Mouse (Mus musculus) left cerebral cortex, postnatal 14 days (tissue): ENCODE data around the gene Csrnp2. TPM values are rescaled to one million over a fixed set of nuclear protein-coding genes. Genes with fewer than 3 reads are reported as not detected.
"Not testable (repeated sequence)": the region's sequence is repeated elsewhere in the genome, so short reads cannot be mapped to it uniquely, and the experiment has no call there.

Experiments used
- DNase-seq, 2 experiments: peaks; one replicate each; pipeline ENCODE4 v3.0.0; 2021 to 2022; ENCODE audit warnings: low spot score in 2 of 2, mixed read lengths in 1 of 2
- intact Hi-C: fragments of 180-260 bp; cut with DNase I; formaldehyde crosslinking; loops from one replicate; pipeline ENCODE4 v1.15.1; 2025
- long read RNA-seq, 2 experiments: library from polyadenylated mRNA; stranded (forward); transcript quantifications; one replicate each; pipeline ENCODE4 v2.0.0; 2021
- total RNA-seq, 2 experiments: library from RNA; stranded (reverse); gene quantifications; 2 replicates each; pipeline ENCODE4 v1.2.3; 2021

Csrnp2 gene
- total RNA-seq, result 10 to 100 TPM; 39.8 to 40.7 TPM
- long read RNA-seq, experiment 1, full-length matches to known transcripts, result 7 of 16 reads
- long read RNA-seq, experiment 1, partial matches to known transcripts, result 2 of 16 reads
- long read RNA-seq, experiment 1, other reads (novel, unspliced or antisense), result 7 of 16 reads
- long read RNA-seq, experiment 2, full-length matches to known transcripts, result 4 of 15 reads
- long read RNA-seq, experiment 2, partial matches to known transcripts, result 2 of 15 reads
- long read RNA-seq, experiment 2, other reads (novel, unspliced or antisense), result 9 of 15 reads

DNA sequence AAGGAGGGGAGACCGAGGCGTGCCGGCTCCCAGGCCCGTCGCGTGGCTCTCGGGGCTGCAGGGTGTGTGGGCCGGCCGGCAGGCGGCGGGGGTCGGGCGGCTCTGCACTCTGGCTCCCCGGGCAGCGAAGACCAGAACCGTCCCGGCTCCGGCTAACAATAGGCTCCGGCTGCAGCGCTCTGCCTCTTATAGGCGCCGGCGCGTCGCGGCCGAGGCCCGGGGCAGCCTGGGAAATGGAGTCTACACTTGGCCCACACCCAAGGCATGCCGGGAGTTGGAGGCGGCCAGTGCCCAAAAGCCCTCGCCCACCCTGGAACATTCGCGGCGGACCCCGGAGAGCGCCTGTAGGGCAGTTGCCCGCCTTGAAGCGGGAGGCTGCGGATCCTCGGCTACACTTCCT, at the start of gene Csrnp2:
Gene Csrnp2, minus strand, starts transcription at position 387 of the 400 bp plus-strand sequence.
- intact Hi-C loops, result no loop called here

DNA sequence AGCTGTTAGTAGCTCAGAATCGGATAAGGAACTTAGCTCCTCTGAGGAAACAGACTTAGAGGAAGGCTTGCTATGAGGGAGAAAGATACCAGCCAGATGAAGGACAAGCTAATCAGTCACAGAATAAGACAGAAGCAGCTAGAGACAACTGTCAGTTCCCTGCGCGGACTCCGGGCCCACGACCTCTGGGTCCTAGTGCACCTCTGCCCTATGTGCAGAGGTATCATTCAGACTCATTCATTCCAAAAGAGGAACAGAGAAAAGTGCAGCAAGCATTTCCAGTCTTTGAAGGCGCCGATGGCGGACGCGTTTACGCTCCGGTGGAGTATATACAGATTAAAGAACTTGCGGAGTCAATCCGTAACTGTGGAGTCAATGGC, 48.4 kb upstream of the Csrnp2 start:
- DNase-seq, intact Hi-C loops: not testable (repeated sequence)

More for the DNA sequence above, at the start of gene Csrnp2:
- peak; percentile 93 to 95 for DNase-seq

DNA sequence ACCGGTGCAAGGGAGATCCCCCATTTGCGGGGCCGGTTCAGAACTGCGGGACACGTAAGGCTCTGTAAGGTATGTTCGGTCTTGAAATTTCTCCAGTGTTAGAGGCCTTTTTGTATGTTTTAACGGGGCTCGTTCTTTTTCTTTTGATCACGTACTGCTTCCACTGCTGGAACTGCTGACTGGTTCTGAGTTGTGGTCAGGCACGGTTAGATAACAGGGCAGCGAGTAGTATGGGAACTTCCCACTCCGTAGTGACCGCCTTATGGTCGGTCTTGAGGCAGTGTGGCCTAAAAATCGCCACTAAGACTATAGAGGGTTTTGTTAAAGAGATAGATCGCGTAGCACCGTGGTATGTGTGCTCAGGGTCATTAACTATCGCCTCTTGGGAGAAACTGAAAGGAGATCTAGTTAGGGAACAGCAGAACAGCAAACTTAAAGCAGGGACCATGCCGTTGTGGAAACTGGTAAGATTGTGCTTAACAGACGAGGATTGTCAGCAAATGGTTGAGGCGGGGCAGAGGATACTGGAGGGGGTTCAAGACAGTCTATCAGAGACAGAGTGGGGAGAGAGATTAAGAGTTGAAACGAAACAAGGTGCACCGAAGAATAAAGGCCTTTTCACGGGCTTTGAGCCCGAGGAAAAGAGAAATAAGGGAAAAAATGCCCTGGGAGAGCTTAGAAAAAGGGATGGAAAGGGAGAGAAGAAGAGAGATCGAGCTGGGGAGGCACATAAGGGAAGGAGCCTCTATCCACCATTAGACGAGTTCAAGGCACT, 47.8 kb upstream of the Csrnp2 start:
- DNase-seq, intact Hi-C loops: not testable (repeated sequence)

DNA sequence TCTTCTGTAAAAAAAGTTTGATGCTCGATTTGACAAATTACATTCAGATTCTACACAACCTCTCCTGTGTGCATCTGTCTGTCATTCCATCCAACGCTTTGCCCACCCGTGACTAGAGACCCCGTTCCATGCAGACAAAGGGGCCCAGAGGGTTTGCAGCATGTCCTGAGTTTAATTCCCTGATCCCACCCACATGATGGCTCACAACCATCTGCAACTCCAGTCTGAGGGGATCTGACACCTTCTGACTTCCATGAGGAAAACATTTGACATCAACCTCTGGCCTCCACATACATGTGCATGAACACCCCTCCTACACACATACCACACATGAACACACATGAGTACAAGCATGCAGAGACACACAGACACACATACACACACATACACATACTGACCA, 46.1 kb upstream of the Csrnp2 start:
- DNase-seq, result no peak
- intact Hi-C loops, result no loop called here

DNA sequence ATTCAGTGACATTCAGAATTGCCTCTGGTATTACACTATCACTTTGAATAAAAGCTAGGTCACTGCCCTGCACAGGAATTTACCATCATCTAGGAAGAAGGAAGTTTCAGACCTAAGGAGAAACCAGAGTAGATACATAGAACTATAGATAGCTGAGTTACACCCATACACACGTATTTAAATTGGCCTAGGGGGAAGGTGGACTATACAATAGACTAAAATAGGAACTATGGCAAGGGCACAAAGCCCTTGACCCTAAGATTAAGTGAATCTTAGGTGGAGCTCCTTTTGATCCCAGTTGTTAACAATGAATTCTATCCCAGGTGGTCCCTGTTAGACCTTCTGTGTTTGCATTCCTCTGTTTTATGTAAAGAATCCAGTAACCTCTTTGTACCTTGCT, 45.7 kb upstream of the Csrnp2 start:
- intact Hi-C loops, result not testable (repeated sequence)

DNA sequence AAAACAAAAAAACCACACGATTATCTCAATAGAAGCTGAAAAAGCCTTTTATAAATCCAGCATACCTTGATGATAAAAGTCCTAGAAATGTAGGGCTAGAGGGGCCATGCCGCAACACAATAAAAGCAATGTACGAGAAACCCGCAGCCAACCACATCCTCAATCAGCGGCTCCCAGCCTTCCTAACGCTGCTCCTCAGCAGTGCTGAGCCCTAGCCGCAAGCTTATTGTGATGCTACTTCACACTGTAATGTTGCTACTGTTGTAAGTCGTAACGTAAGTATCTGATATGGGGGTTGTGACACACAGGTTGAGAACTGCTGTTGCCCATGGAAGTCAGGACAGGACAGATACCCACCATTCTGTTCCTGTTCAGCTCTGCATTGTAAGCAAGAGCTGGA, 44.1 kb upstream of the Csrnp2 start:
- intact Hi-C loops, result no loop called here
- no peak for DNase-seq

More for the DNA sequence above, 45.7 kb upstream of the Csrnp2 start:
- not testable (repeated sequence) for DNase-seq

DNA sequence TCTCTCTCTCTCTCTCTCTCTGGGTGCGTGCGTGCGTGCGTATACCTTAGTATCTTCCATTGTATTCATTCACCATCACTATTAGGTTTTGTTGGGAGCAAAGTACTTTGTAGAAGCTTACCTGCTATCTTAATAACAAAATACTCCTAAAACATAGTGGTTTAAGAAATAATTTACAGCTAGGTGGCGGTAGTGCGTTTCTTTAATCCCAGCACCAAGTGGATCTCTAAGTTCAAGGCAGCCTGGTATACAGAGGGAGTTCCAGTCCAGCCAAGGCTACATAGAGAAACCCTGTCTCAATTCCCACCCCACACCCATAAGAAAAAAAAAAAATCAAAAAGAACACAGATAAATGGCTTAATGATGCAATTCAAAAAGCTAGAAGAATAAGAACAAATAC, 42.6 kb upstream of the Csrnp2 start:
- peak; percentile 22 to 46 for DNase-seq
- intact Hi-C loops, result no loop called here

DNA sequence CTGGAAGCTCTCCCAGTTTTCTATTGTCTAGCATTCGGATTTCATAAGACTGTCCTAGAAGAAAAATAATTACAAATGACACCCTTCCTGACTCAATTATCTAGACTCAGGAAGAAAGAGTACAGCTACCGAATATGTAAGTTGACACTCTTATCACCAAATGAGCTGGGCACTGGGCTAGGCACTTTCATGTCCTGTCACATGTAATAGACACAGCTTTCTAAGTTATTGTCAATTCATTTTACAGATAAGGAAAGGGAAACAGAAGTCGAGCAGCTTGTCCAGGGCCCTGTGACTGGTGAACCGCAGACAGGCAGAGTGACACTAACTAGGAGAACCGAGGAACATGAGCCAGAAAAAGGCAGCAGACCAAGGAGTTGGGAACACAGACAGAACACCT, 32.6 kb upstream of the Csrnp2 start:
- intact Hi-C loops, result no loop called here
- no peak for DNase-seq

DNA sequence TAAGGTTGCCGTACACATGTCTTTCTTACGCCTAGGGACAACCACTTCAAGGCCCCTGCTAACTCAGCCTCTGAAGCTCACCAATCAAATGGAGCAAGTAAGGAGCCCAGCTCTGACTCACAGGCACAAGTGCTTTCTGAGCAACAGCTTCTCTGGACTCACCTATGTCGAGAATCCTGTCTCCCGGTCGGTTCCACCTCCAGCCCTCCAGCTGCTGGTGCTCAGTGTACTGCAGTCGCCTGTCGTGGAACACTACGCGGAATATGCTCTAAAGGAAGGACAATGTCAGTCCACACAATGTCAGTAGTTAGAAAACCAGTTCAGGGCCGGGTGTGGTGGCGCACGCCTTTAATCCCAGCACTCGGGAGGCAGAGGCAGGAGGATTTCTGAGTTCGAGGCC, 30.1 kb upstream of the Csrnp2 start:
- intact Hi-C loops, result no loop called here
- DNase-seq, result no peak

DNA sequence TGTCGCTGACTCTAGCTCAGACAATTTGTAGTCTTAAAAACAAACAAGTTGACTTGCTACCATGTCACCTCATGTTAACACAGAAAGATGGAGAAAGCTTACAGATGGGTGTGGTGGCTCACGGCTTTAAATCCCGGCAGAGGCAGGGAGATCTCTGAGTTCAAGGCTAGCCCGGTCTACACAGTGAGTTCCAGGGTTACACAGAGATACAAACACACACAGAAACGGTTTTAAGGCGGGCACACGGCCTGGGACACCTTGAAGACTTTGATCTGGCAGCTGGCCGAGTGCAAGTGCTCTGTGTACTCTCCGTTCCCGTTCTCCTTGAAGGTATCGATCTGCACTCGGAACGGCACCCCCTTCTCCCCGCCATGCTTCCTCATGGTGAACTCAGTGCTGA, 25.0 kb upstream of the Csrnp2 start:
- no peak for DNase-seq
- intact Hi-C loops, result no loop called here

DNA sequence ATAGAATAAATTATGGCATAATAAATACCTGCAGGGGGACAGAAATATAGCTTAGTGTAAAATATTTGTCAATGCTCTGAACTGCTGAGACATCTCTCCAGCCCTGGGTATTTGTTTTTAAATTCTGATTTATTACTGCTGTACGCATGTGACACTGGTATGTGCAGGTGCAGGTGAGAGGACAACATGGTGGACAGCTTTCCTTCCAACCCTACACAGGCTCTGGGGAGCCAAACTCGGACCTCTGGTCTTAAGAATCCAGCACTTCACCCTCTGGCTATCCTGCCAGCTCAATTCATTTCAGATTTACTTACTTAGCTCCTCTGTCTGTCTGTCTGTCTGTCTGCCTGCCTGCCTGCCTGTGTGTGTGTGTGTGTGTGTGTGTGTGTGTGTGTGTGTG, 19.8 kb upstream of the Csrnp2 start:
- intact Hi-C loops, result no loop called here

DNA sequence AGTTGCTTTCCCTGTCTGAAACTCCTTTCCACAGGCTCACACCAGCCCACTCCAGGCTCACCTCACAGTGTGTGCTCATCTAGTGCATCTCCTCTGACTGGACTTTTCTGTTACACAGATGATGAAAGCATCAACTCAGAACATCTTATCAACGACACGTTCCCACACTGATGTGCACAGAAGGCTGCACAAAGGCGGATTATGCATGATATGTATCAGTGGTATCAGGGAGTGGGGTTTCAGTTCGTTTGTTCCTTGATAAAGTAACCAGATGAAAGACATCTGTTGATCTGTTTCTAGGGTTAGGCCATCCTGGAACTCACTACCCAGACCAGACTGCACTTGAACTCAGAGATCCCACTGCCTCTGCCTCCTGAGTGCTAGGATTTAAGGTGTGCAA, 18.1 kb upstream of the Csrnp2 start:
- intact Hi-C loops, result no loop called here

More for the DNA sequence above, 19.8 kb upstream of the Csrnp2 start:
- no peak for DNase-seq

DNA sequence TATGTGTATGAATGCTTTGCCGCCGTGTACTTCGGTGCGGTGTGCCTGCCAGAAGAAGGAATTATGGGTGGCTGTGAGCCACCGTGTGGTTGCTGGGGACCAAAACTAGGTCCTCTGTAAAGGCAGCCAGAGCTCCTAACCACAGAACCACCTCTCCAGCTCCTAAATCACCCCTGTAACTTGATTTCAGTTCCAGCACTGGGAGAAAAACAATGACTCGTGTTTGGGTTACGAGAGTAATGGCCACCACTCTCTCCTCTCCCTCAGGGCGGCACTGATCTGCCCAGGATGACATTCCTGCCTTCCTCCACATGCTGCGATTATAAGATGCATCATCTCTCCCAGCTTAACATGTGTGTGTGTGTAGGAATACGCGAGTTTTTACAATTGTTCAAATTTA, 14.8 kb upstream of the Csrnp2 start:
- no peak for DNase-seq
- intact Hi-C loops, result no loop called here

More for the DNA sequence above, 18.1 kb upstream of the Csrnp2 start:
- no peak for DNase-seq

DNA sequence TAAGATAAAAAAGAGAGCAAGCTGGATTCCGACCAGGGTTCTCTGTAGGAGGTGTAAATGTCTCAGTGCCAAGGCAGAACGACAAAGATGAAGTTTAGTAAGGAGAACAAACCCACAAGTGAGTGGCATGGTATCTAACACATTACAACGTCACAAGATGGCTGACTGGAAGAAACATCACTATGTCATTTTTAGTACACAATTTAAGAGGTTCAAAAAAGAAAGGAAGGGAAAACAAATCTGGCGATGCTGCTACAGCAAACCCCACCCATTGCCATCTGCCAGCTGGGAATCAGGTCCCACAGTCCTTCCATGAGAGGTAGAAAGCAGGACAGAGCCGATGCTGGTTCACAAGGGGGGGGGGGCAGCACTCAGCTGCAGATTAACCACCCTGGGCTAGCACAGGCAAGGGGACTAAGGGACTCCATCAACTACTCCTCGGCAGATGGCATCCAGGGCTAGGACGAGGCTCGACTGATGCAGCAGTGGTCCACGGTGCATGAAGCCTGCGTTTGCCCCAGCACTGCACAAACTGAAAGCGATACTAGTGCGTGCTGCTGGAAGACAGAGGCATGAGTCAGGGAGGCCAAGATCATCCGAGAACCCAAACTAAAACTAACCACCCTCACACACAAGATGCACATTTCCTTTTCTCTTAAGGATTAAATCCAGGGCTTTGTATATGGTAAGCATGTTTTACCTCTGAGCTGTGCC, 13.3 kb upstream of the Csrnp2 start:
- no peak for DNase-seq
- intact Hi-C loops, result no loop called here

DNA sequence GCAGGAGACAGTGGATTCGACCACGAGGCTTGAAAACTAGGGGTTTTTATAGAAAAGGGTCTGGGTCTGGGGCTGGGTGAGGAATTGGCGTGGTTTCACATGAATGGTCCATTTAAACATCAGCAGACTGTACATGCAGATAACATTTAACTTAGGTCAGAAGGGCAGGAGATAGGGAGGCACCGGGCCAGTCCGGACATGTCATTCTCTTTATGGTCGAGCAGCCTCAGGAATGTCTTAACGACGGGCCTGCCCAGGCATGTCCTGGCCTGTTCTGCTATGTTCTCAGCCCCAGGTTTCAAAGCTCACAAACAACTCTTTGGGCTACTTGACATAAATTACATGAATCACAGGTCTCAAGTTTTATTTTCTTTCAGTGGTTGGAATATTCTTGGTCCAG, 4.2 kb upstream of the Csrnp2 start:
- intact Hi-C loops, DNase-seq: not testable (repeated sequence)

DNA sequence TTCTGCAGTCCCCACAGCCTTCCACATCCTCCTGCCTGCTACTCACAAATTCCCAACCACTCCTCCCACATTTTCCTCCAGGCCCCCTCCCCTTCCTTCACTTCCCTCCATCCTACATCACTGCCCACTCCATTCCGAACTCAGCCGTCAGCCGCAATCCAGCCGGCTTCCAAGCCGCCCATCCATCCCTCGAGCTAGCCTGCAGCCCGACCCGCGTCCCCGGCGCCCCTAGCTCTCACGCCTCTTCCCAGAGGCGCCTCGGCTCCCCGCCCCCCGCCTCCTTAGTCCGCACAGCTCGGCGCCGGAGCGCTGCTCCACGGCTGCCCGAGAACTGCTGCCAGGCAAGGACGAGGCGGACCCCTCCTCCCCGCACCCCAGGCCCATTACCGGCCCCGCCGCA, 641 bp downstream of the Csrnp2 start:
- peak; percentile 52 to 65 for DNase-seq
- intact Hi-C loops, result loop anchor here (5.0 kb wide), 1 partner anchor 118 kb away; no protein-coding TSS in a partner anchor

DNA sequence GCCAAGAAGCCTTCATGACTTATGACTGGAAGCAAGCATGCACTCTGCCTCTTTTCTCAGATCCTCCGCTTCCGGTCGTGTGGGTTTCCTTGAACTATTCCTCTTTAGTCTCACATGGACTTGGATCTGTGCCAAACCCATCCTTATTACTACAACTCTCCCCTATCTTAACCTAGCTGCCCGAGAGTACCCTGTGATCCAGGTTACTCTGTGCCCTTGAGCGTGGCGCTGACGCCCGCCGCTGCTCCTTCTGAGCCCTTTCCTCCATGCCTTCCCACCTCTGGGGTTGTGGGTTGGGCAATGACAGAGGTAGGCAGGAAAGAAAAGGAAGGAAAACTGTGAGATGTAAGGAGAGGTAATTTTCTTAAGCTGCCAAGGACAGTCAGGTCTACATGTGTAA, 3.3 kb downstream of the Csrnp2 start:
- DNase-seq, result no peak
- intact Hi-C loops, result loop anchor here (5.0 kb wide), 1 partner anchor 120 kb away; no protein-coding TSS in a partner anchor

DNA sequence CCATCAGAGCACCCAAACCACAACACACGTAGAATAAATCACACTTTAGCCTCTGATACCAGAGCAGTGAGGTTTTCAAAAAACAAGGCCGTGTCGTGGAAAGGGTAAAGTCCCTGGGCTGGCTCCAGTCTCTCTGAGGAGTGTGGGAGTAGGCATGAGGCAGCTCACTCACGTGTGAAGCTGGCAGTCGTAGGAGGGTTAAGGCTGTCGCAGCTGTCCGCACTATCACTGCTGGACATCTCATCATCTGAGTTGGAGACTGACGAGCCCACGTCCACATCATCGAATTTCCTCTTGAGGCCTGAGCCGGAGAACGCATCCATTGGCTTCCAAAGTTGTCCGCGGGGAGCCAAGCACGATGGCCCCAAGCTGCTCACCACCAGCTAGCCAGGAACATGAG, 6.0 kb downstream of the Csrnp2 start:
- intact Hi-C loops, result no loop called here
- DNase-seq, result no peak

DNA sequence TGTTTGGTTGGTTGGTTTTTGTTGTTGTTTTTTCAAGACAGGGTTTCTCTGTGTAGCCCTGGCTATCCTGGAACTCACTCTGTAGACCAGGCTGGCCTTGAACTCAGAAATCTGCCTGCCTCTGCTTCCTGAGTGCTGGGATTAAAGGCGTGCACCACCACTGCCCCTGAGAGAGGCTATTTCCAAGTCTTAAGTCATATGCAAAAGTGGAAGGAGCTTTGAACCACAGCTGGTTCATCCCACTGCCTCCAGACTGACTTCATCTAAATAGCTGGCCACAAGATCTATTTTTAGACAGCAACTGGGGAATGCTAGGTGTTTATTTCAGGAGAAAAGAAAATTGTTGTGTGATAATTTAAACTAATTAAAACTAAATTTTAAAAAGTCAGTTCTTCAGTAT, 7.0 kb downstream of the Csrnp2 start:
- DNase-seq, intact Hi-C loops: not testable (repeated sequence)

DNA sequence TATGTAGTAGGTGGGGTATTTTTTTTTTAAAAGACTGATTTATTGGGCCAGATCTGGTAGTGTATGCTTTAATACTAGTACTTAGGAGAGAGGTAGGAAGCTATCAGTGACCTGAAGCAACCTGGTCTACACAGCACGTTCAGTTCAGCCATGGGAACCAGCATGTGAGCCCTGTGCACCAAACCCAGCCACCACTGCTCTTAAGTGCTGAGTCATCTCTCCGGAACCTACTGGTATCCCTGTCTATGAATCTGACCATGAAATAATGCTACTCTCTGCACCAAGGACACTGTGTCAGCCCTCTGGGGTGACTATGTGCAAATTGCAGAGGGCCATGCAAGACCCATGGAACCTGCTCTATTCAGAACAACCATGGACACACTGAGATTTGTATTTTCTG, 8.2 kb downstream of the Csrnp2 start:
- no peak for DNase-seq
- intact Hi-C loops, result no loop called here
